Mouse (Mus musculus) lung, embryonic 16.5 days (tissue): ENCODE measurements around the gene Gm11037. TPM values are rescaled to one million over a fixed set of nuclear protein-coding genes. Genes with fewer than 3 reads are reported as not detected.

Source experiments
- ATAC-seq: fragments of 200-750 bp; cut with Nextera tagmentation; 2 replicates; pipeline ENCODE4 v1.8.0; 2017; ENCODE audit warnings: low read depth, mild to moderate bottlenecking, moderate library complexity
- H3K27ac ChIP-seq: fragments of 300-500 bp; sonication (generic); 2 replicates; pipeline ENCODE4 v1.5.1; 2014; ENCODE audit warnings: mild to moderate bottlenecking, control low read depth, low read length
- H3K27me3 ChIP-seq: fragments of 300-500 bp; sonication (generic); 2 replicates; pipeline ENCODE4 v1.6.1; 2014; ENCODE audit warnings: low read depth, low read length, mixed read lengths; ENCODE audit not compliant: control insufficient read depth, insufficient read depth
- H3K36me3 ChIP-seq: fragments of 300-500 bp; sonication (generic); 2 replicates; pipeline ENCODE4 v1.6.1; 2014; ENCODE audit warnings: low read length; ENCODE audit not compliant: control insufficient read depth, insufficient read depth
- H3K4me1 ChIP-seq: fragments of 300-500 bp; sonication (generic); replicated peaks from 2 replicates; pipeline ENCODE4 v1.6.1; 2014; ENCODE audit warnings: low read length, mixed read lengths; ENCODE audit not compliant: control insufficient read depth, insufficient read depth
- H3K4me2 ChIP-seq: fragments of 300-500 bp; sonication (generic); 2 replicates; pipeline ENCODE4 v1.6.1; 2014; ENCODE audit warnings: low read depth, low read length, control low read depth
- H3K4me3 ChIP-seq: fragments of 300-500 bp; sonication (generic); 2 replicates; pipeline ENCODE4 v1.5.1; 2014; ENCODE audit warnings: mild to moderate bottlenecking, low read length, control low read depth
- H3K9ac ChIP-seq: fragments of 300-500 bp; sonication (generic); 2 replicates; pipeline ENCODE4 v1.6.1; 2014; ENCODE audit warnings: low read length, control low read depth
- H3K9me3 ChIP-seq: fragments of 300-500 bp; sonication (generic); 2 replicates; pipeline ENCODE4 v1.6.1; 2016; ENCODE audit warnings: low read length; ENCODE audit not compliant: control insufficient read depth
- WGBS: fragments of 180-500 bp; shearing (Covaris S2); extraction: QIAGEN DNeasy Blood & Tissue Kit; methylation state at CpG from one replicate; pipeline ENCODE4 v1.1.7; 2014; 5-methylcytosine and 5-hydroxymethylcytosine counted together
- polyA plus RNA-seq: library from polyadenylated mRNA; unstranded; fragments of >200 nt; fragmentation: Nextera tagmentation; extraction: Ambion mirVana; gene quantifications from 2 replicates; pipeline ENCODE4 v1.2.1, GENCODE M21; 2015

Gene Gm11037
- polyA plus RNA-seq, 1 experiment from 2014 or later = not detected

- Histone ChIP-seq H3K4me1 (peaks cover 14% of the 10 kb centered on the region), H3K9ac (no peak overlapping the region), H3K4me3 (no peak overlapping the region), H3K27ac (no peak overlapping the region), H3K4me2 (no peak overlapping the region), H3K27me3 (no peaks in the 10 kb centered on the region), H3K9me3 (no peaks in the 10 kb centered on the region), H3K36me3 (peaks cover 15% of the 10 kb centered on the region)
- 43% methylated on average over 11 of the region's 11 CpGs for WGBS
- no peak for ATAC-seq
Measured at GRCm38 (mm10) chr2:131135521-131136139, 2.3 kb downstream of the Gm11037 start.

GRCm38 (mm10) chr2:131138296-131138695 is 5.0 kb downstream of the Gm11037 start:
- Histone ChIP-seq H3K36me3 (peaks cover 17% of the 10 kb centered on the region), H3K9ac (no peak overlapping the region), H3K4me2 (no peak overlapping the region), H3K27ac (no peak overlapping the region; the same call in 1 of the 2 replicates), H3K4me1 (peaks cover 14% of the 10 kb centered on the region), H3K4me3 (no peak overlapping the region), H3K27me3 (no peaks in the 10 kb centered on the region), H3K9me3 (no peaks in the 10 kb centered on the region)
- ATAC-seq = no peak
- WGBS = 79% methylated on average over 4 of the region's 4 CpGs

GRCm38 (mm10) chr2:131138760-131139159 is 5.5 kb downstream of the Gm11037 start:
- H3K27me3 ChIP-seq = no peaks in the 10 kb centered on the region
- ATAC-seq = no peak
- no peak overlapping the region for H3K9ac ChIP-seq
- H3K36me3 ChIP-seq = peaks cover 22% of the 10 kb centered on the region
- H3K4me2 ChIP-seq = no peak overlapping the region
- no peak overlapping the region for H3K4me3 ChIP-seq
- WGBS = 90% methylated on average over 7 of the region's 7 CpGs
- no peak overlapping the region for H3K27ac ChIP-seq
- no peaks in the 10 kb centered on the region for H3K9me3 ChIP-seq
- peaks cover 14% of the 10 kb centered on the region for H3K4me1 ChIP-seq

DNA sequence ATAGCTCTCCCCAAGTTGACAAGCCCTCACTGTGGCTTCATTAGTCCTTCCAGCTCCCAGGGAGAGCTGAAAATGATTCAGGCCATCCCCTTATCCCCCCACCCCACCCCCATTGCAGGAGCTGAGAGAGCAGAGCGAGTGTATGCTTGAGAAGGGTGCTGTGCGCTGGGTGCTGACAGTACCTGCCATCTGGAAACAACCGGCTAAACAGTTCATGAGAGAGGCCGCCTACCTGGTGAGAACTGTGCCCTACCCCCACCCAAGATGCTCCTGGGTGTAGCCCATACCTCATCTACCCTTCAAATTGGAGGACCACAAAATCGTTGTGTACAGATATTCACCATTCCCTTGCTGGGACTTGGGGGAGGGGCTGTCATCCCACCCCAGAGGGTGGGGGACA is 6.0 kb downstream of the Gm11037 start:
- ATAC-seq = no peak
- no peaks in the 10 kb centered on the region for H3K9me3 ChIP-seq
- peaks cover 14% of the 10 kb centered on the region for H3K4me1 ChIP-seq
- no peaks in the 10 kb centered on the region for H3K27me3 ChIP-seq
- H3K4me2 ChIP-seq = no peak overlapping the region
- no peak overlapping the region for H3K9ac ChIP-seq
- no peak overlapping the region for H3K27ac ChIP-seq
- WGBS = 86% methylated on average over 5 of the region's 5 CpGs
- no peak overlapping the region for H3K4me3 ChIP-seq
- peaks cover 24% of the 10 kb centered on the region for H3K36me3 ChIP-seq

- Histone ChIP-seq H3K9ac (no peak overlapping the region), H3K36me3 (peaks cover 29% of the 10 kb centered on the region), H3K9me3 (no peaks in the 10 kb centered on the region), H3K4me3 (no peak overlapping the region), H3K4me1 (peaks cover 14% of the 10 kb centered on the region), H3K4me2 (no peak overlapping the region), H3K27ac (peak overlapping the region; percentile 87), H3K27me3 (no peaks in the 10 kb centered on the region)
- peak; percentile 51 for ATAC-seq
- 14% methylated on average over 5 of the region's 5 CpGs for WGBS
Measured at GRCm38 (mm10) chr2:131139886-131140532, 6.7 kb downstream of the Gm11037 start.

DNA sequence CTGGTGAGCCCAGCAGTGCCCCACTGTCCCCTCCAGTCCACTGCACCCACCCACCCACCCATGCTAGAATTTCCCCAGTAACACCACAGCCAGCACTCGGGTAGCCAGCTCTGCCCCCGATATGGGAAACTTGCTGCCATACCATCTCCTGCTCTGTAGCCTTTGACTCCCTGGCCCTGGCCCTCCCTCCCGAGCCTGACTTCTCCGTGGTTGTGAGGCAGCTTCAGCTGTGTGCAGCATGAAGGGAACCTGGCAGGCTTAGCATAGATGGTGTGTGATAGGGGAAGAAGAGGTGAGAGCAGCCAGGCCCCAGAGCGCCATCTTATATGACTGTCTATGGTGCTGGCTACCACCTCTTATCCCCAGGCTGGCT is 7.2 kb downstream of the Gm11037 start:
- 55% methylated on average over 5 of the region's 5 CpGs for WGBS
- ATAC-seq = no peak
- Histone ChIP-seq H3K36me3 (peaks cover 29% of the 10 kb centered on the region), H3K27ac (peak overlapping the region; percentile 87), H3K9me3 (no peaks in the 10 kb centered on the region), H3K4me1 (peaks cover 14% of the 10 kb centered on the region), H3K4me3 (no peak overlapping the region), H3K9ac (peak overlapping the region; percentile 34; the same call in 1 of the 2 replicates), H3K27me3 (no peaks in the 10 kb centered on the region), H3K4me2 (no peak overlapping the region)

GRCm38 (mm10) chr2:131141336-131141986 is 8.2 kb downstream of the Gm11037 start:
- WGBS = 91% methylated on average over 8 of the region's 8 CpGs
- Histone ChIP-seq H3K9ac (no peak overlapping the region), H3K9me3 (no peaks in the 10 kb centered on the region), H3K4me2 (no peak overlapping the region), H3K27me3 (no peaks in the 10 kb centered on the region), H3K27ac (no peak overlapping the region), H3K36me3 (peaks cover 28% of the 10 kb centered on the region), H3K4me1 (peaks cover 14% of the 10 kb centered on the region), H3K4me3 (no peak overlapping the region)
- ATAC-seq = no peak

DNA sequence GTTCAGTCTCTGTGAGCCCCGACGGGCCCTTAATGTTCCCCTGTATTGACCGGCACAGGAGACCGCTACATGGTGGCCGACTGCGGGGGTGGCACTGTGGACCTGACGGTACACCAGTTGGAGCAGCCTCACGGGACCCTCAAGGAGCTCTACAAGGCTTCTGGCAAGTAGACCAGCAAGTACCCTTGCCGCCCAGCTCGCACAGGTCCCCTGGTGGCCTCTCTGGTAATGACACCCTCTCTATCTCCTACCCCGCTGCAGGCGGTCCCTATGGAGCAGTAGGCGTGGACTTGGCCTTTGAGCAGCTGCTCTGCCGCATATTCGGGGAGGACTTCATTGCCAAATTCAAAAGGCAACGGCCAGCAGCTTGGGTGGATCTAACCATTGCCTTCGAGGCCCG is 9.3 kb downstream of the Gm11037 start:
- Histone ChIP-seq H3K4me3 (no peak overlapping the region), H3K9me3 (no peaks in the 10 kb centered on the region), H3K4me2 (0 out of 2 replicates have a peak overlapping the region, but pooled peaks have one; percentile 24), H3K27me3 (no peaks in the 10 kb centered on the region), H3K27ac (no peak overlapping the region), H3K4me1 (peaks cover 14% of the 10 kb centered on the region), H3K9ac (no peak overlapping the region), H3K36me3 (peaks cover 27% of the 10 kb centered on the region)
- ATAC-seq = peak; percentile 74
- WGBS = 30% methylated on average over 18 of the region's 18 CpGs

DNA sequence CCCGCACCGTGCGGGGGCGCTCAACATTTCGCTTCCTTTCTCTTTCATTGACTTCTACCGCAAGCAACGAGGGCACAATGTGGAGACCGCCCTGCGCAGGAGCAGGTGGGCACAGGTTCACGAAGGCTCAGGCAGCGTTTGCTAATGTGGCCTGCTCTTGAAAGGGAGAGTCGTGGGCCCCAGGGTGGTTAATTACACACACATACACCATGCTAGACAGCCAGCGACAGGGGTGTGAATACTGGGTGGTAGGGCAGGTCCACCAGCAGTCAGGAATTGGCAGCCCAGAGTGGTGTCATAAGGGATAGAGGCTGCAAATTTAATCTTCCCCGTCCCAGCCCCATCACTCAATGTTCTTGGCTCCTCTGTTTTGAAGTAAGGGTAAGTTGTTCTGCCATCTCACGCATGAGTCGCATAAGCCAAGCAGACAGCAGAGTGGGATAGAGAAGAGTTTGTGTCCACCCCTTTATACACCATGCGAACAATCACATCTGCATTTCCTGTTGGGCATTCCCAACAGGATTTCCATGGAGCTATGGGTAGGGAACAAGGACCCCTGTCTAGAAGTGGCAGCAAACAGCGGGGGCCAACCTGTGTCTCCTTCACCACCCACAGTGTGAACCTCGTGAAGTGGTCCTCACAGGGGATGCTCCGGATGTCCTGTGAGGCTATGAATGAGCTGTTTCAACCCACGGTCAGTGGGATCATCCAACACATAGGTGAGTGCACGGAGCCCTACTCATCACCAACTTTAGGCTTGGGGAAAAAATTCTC is 9.9 kb downstream of the Gm11037 start:
- Histone ChIP-seq H3K9ac (no peak overlapping the region), H3K4me3 (no peak overlapping the region), H3K4me1 (peaks cover 14% of the 10 kb centered on the region), H3K36me3 (peaks cover 28% of the 10 kb centered on the region), H3K27ac (no peak overlapping the region), H3K4me2 (0 out of 2 replicates have a peak overlapping the region, but pooled peaks have one; percentile 24), H3K9me3 (no peaks in the 10 kb centered on the region), H3K27me3 (no peaks in the 10 kb centered on the region)
- no peak for ATAC-seq
- 68% methylated on average over 22 of the region's 22 CpGs for WGBS
